Mouse (Mus musculus): Measurements from ENCODE around the gene Rad54l2.

- no peak for TF ChIP-seq CTCF (IDR thresholded peaks at IDR 0.05; ENCODE audit: borderline replicate concordance, insufficient read depth, low read depth, low read length)
- TF ChIP-seq POLR2A (IDR thresholded peaks at IDR 0.05; ENCODE audit: borderline replicate concordance, insufficient read depth, low read length): no peak
Measured at GRCm38 (mm10) chr9:106778319-106778718, 10.7 kb downstream of the Rad54l2 start.
